Mouse (Mus musculus): ENCODE measurements around the gene Gm13691.

- TF ChIP-seq CTCF (IDR thresholded peaks at IDR 0.05; ENCODE audit: extremely low read depth, insufficient read depth, low read length) (no peak), POLR2A (IDR thresholded peaks at IDR 0.05; ENCODE audit: extremely low read depth, insufficient read depth, low read length) (no peak)
Measured at GRCm38 (mm10) chr2:84039277-84039676, 48.9 kb downstream of the Gm13691 start.

Measured in cortical plate, adult 2 months (tissue).